Mouse (Mus musculus): ENCODE results near the gene Mpnd. TPM values are rescaled to one million over a fixed set of nuclear protein-coding genes. Genes with fewer than 3 reads are reported as not detected.

The Mpnd gene
- polyA plus RNA-seq, 1 experiment from 2014 or later: 97.9 TPM

GRCm38 (mm10) chr17:55996007-55996406 lies 9.5 kb upstream of the Mpnd start:
- H3K27me3 ChIP-seq (ENCODE audit: control insufficient read depth, insufficient read depth, low read length): no peaks in the 10 kb centered on the region
- no peak overlapping the region for H3K4me3 ChIP-seq (ENCODE audit: low read depth, low read length)
- ATAC-seq (ENCODE audit: insufficient number of reproducible peaks, insufficient read depth, low FRiP score, low read depth): no peak
- no peak overlapping the region for H3K9ac ChIP-seq (replicated peaks; ENCODE audit: low read depth, low read length)
- H3K36me3 ChIP-seq (ENCODE audit: control insufficient read depth, insufficient read depth, low read length): 0 out of 2 replicates have a peak, but pooled peaks cover 4% of the 10 kb centered on the region
- H3K4me2 ChIP-seq (replicated peaks; ENCODE audit: low read depth, low read length): no peak overlapping the region
- no peaks in the 10 kb centered on the region for H3K9me3 ChIP-seq (ENCODE audit: control insufficient read depth, low read depth, low read length)
- 83% methylated on average over 15 of the region's 15 CpGs for WGBS
- H3K27ac ChIP-seq (ENCODE audit: low read length): no peak overlapping the region
- H3K4me1 ChIP-seq (ENCODE audit: control insufficient read depth, insufficient read depth, low read length): no peaks in the 10 kb centered on the region

- WGBS: 10% methylated on average over 30 of the region's 30 CpGs
- no peak for ATAC-seq (ENCODE audit: insufficient number of reproducible peaks, insufficient read depth, low FRiP score, low read depth)
- H3K4me2 ChIP-seq (replicated peaks; ENCODE audit: low read depth, low read length): peak overlapping the region; percentile 10; the same call in 1 of the 2 replicates
Observed at GRCm38 (mm10) chr17:55999794-56000499, 5.6 kb upstream of the Mpnd start.

GRCm38 (mm10) chr17:56003000-56003399 lies 2.5 kb upstream of the Mpnd start:
- 81% methylated on average over 3 of the region's 3 CpGs for WGBS
- no peak overlapping the region for H3K9ac ChIP-seq (replicated peaks; ENCODE audit: low read depth, low read length)
- H3K4me2 ChIP-seq (replicated peaks; ENCODE audit: low read depth, low read length): no peak overlapping the region
- H3K27me3 ChIP-seq (ENCODE audit: control insufficient read depth, insufficient read depth, low read length): no peaks in the 10 kb centered on the region
- no peak overlapping the region for H3K27ac ChIP-seq (ENCODE audit: low read length)
- no peak for ATAC-seq (ENCODE audit: insufficient number of reproducible peaks, insufficient read depth, low FRiP score, low read depth)
- no peak overlapping the region for H3K4me3 ChIP-seq (ENCODE audit: low read depth, low read length)
- no peaks in the 10 kb centered on the region for H3K9me3 ChIP-seq (ENCODE audit: control insufficient read depth, low read depth, low read length)
- no peaks in the 10 kb centered on the region for H3K4me1 ChIP-seq (ENCODE audit: control insufficient read depth, insufficient read depth, low read length)
- no peaks in the 10 kb centered on the region for H3K36me3 ChIP-seq (ENCODE audit: control insufficient read depth, insufficient read depth, low read length)

More at GRCm38 (mm10) chr17:55999794-56000499, 5.6 kb upstream of the Mpnd start:
- H3K27ac ChIP-seq (ENCODE audit: low read length): no peak overlapping the region
- H3K27me3 ChIP-seq (ENCODE audit: control insufficient read depth, insufficient read depth, low read length): no peaks in the 10 kb centered on the region
- no peaks in the 10 kb centered on the region for H3K4me1 ChIP-seq (ENCODE audit: control insufficient read depth, insufficient read depth, low read length)
- no peaks in the 10 kb centered on the region for H3K9me3 ChIP-seq (ENCODE audit: control insufficient read depth, low read depth, low read length)
- H3K9ac ChIP-seq (replicated peaks; ENCODE audit: low read depth, low read length): no peak overlapping the region
- H3K36me3 ChIP-seq (ENCODE audit: control insufficient read depth, insufficient read depth, low read length): 0 out of 2 replicates have a peak, but pooled peaks cover 4% of the 10 kb centered on the region
- no peak overlapping the region; the same call in 1 of the 2 replicates for H3K4me3 ChIP-seq (ENCODE audit: low read depth, low read length)

- H3K27me3 ChIP-seq (ENCODE audit: control insufficient read depth, insufficient read depth, low read length): no peaks in the 10 kb centered on the region
- H3K9me3 ChIP-seq (ENCODE audit: control insufficient read depth, low read depth, low read length): no peaks in the 10 kb centered on the region
- 51% methylated on average over 10 of the region's 10 CpGs for WGBS
- no peak overlapping the region for H3K27ac ChIP-seq (ENCODE audit: low read length)
- no peak overlapping the region for H3K9ac ChIP-seq (replicated peaks; ENCODE audit: low read depth, low read length)
- no peak overlapping the region for H3K4me3 ChIP-seq (ENCODE audit: low read depth, low read length)
- peaks cover 8% of the 10 kb centered on the region for H3K36me3 ChIP-seq (ENCODE audit: control insufficient read depth, insufficient read depth, low read length)
- H3K4me2 ChIP-seq (replicated peaks; ENCODE audit: low read depth, low read length): no peak overlapping the region
- H3K4me1 ChIP-seq (ENCODE audit: control insufficient read depth, insufficient read depth, low read length): peaks cover 11% of the 10 kb centered on the region
- no peak for ATAC-seq (ENCODE audit: insufficient number of reproducible peaks, insufficient read depth, low FRiP score, low read depth)
Observed at GRCm38 (mm10) chr17:56006956-56007355, 1.4 kb downstream of the Mpnd start.

GRCm38 (mm10) chr17:56007444-56008355 lies 2.2 kb downstream of the Mpnd start:
- 0 out of 2 replicates have a peak overlapping the region, but pooled peaks have one; percentile 26 for H3K9ac ChIP-seq (replicated peaks; ENCODE audit: low read depth, low read length)
- peak overlapping the region; percentile 70 for H3K4me3 ChIP-seq (ENCODE audit: low read depth, low read length)
- no peaks in the 10 kb centered on the region for H3K27me3 ChIP-seq (ENCODE audit: control insufficient read depth, insufficient read depth, low read length)
- H3K4me1 ChIP-seq (ENCODE audit: control insufficient read depth, insufficient read depth, low read length): peaks cover 11% of the 10 kb centered on the region
- H3K36me3 ChIP-seq (ENCODE audit: control insufficient read depth, insufficient read depth, low read length): peaks cover 14% of the 10 kb centered on the region
- H3K4me2 ChIP-seq (replicated peaks; ENCODE audit: low read depth, low read length): peak overlapping the region; percentile 89
- WGBS: 17% methylated on average over 13 of the region's 14 CpGs
- peak overlapping the region; percentile 75 for H3K27ac ChIP-seq (ENCODE audit: low read length)
- no peak; the same call in 1 of the 2 replicates for ATAC-seq (ENCODE audit: insufficient number of reproducible peaks, insufficient read depth, low FRiP score, low read depth)
- H3K9me3 ChIP-seq (ENCODE audit: control insufficient read depth, low read depth, low read length): no peaks in the 10 kb centered on the region

- Histone ChIP-seq H3K4me2 (replicated peaks; ENCODE audit: low read depth, low read length) (peak overlapping the region; percentile 89), H3K9me3 (ENCODE audit: control insufficient read depth, low read depth, low read length) (no peaks in the 10 kb centered on the region)
Observed at GRCm38 (mm10) chr17:56008356-56009087, 3.0 kb downstream of the Mpnd start.

GRCm38 (mm10) chr17:56009088-56009961 lies 3.8 kb downstream of the Mpnd start:
- H3K4me3 ChIP-seq (ENCODE audit: low read depth, low read length): peak overlapping the region; percentile 70
- peaks cover 11% of the 10 kb centered on the region for H3K4me1 ChIP-seq (ENCODE audit: control insufficient read depth, insufficient read depth, low read length)
- H3K9me3 ChIP-seq (ENCODE audit: control insufficient read depth, low read depth, low read length): no peaks in the 10 kb centered on the region
- H3K36me3 ChIP-seq (ENCODE audit: control insufficient read depth, insufficient read depth, low read length): peaks cover 19% of the 10 kb centered on the region
- H3K4me2 ChIP-seq (replicated peaks; ENCODE audit: low read depth, low read length): peak overlapping the region; percentile 89
- WGBS: 1% methylated on average over 62 of the region's 62 CpGs
- peak overlapping the region; percentile 67 for H3K9ac ChIP-seq (replicated peaks; ENCODE audit: low read depth, low read length)
- peak overlapping the region; percentile 84 for H3K27ac ChIP-seq (ENCODE audit: low read length)
- H3K27me3 ChIP-seq (ENCODE audit: control insufficient read depth, insufficient read depth, low read length): no peaks in the 10 kb centered on the region
- ATAC-seq (ENCODE audit: insufficient number of reproducible peaks, insufficient read depth, low FRiP score, low read depth): peak; percentile 90

More at GRCm38 (mm10) chr17:56008356-56009087, 3.0 kb downstream of the Mpnd start:
- H3K4me3 ChIP-seq (ENCODE audit: low read depth, low read length): peak overlapping the region; percentile 70
- peaks cover 11% of the 10 kb centered on the region for H3K4me1 ChIP-seq (ENCODE audit: control insufficient read depth, insufficient read depth, low read length)
- peaks cover 19% of the 10 kb centered on the region for H3K36me3 ChIP-seq (ENCODE audit: control insufficient read depth, insufficient read depth, low read length)
- 1% methylated on average over 21 of the region's 21 CpGs for WGBS
- ATAC-seq (ENCODE audit: insufficient number of reproducible peaks, insufficient read depth, low FRiP score, low read depth): peak; percentile 93
- peak overlapping the region; percentile 84 for H3K27ac ChIP-seq (ENCODE audit: low read length)
- H3K27me3 ChIP-seq (ENCODE audit: control insufficient read depth, insufficient read depth, low read length): no peaks in the 10 kb centered on the region
- H3K9ac ChIP-seq (replicated peaks; ENCODE audit: low read depth, low read length): peak overlapping the region; percentile 67; the same call in 1 of the 2 replicates
